Mouse (Mus musculus) small intestine, adult 2 months (tissue): ENCODE measurements around the gene Jam2. TPM values are rescaled to one million over a fixed set of nuclear protein-coding genes. Genes with fewer than 3 reads are reported as not detected.
A peak's percentile ranks its signal among the peaks of the same experiment; 100 is the strongest.

Experiments used
- H3K27ac ChIP-seq: fragments of 200-500 bp; 2 replicates; pipeline ENCODE4 v1.5.1; 2012; ENCODE audit warnings: low read depth, low read length, control low read depth, inconsistent platforms; ENCODE audit not compliant: insufficient read depth
- H3K27me3 ChIP-seq: fragments of 200-500 bp; 2 replicates; pipeline ENCODE4 v1.6.1; 2012; ENCODE audit warnings: mild to moderate bottlenecking, moderate library complexity, low read length, inconsistent platforms; ENCODE audit not compliant: control insufficient read depth, insufficient read depth
- H3K36me3 ChIP-seq: fragments of 200-500 bp; 2 replicates; pipeline ENCODE4 v1.6.1; 2012; ENCODE audit warnings: mild to moderate bottlenecking, low read length, control low read depth, inconsistent platforms; ENCODE audit not compliant: control insufficient read depth, insufficient read depth
- H3K4me1 ChIP-seq: fragments of 200-500 bp; 2 replicates; pipeline ENCODE4 v1.6.1; 2012; ENCODE audit warnings: low read length, inconsistent platforms, mixed read lengths; ENCODE audit not compliant: control insufficient read depth, insufficient read depth, insufficient read length
- H3K4me3 ChIP-seq: fragments of 200-500 bp; 2 replicates; pipeline ENCODE4 v1.5.1; 2012; ENCODE audit warnings: low read depth, mild to moderate bottlenecking, control low read depth, inconsistent platforms, low read length, moderate library complexity
- CTCF ChIP-seq: fragments of 200-500 bp; IDR thresholded peaks from 2 replicates; pipeline ENCODE4 v1.5.1; 2012; ENCODE audit warnings: low read depth, mild to moderate bottlenecking, control low read depth, inconsistent platforms, low read length, moderate library complexity, mixed read lengths; ENCODE audit not compliant: insufficient replicate concordance, insufficient read length; ENCODE audit errors: extremely low read depth
- POLR2A ChIP-seq: fragments of 200-500 bp; IDR thresholded peaks from 2 replicates; pipeline ENCODE4 v1.6.1; 2012; ENCODE audit warnings: low read depth, mild to moderate bottlenecking, control low read depth, inconsistent platforms, low read length, moderate library complexity
- WGBS: fragments of 180-500 bp; shearing (Covaris S2); methylation state at CpG from one replicate; pipeline ENCODE4 v1.1.7; 2018; 5-methylcytosine and 5-hydroxymethylcytosine counted together
- polyA plus RNA-seq: library from polyadenylated mRNA; depleted of rRNA; stranded (reverse); fragments of >200 nt; gene quantifications from 2 replicates; pipeline ENCODE4 v1.2.3, GENCODE M21; 2012

Jam2 gene
- polyA plus RNA-seq, 1 experiment = 2.8 TPM

GRCm38 (mm10) chr16:84831696-84832095 lies 57.8 kb downstream of the Jam2 start:
- TF ChIP-seq POLR2A (no peak), CTCF (no peak)
- Histone ChIP-seq H3K36me3 (peaks cover 37% of the 10 kb centered on the region), H3K27ac (no peak overlapping the region), H3K4me1 (0 out of 2 replicates have a peak, but pooled peaks cover 3% of the 10 kb centered on the region), H3K4me3 (no peak overlapping the region), H3K27me3 (no peaks in the 10 kb centered on the region)
- 63% methylated on average over 5 of the region's 5 CpGs for WGBS

GRCm38 (mm10) chr16:84832736-84833135 lies 58.8 kb downstream of the Jam2 start:
- Histone ChIP-seq H3K4me1 (0 out of 2 replicates have a peak, but pooled peaks cover 3% of the 10 kb centered on the region), H3K4me3 (no peak overlapping the region), H3K27me3 (no peaks in the 10 kb centered on the region), H3K27ac (no peak overlapping the region), H3K36me3 (peaks cover 28% of the 10 kb centered on the region)
- WGBS = 85% methylated on average over 5 of the region's 5 CpGs
- TF ChIP-seq CTCF = no peak
- no peak for TF ChIP-seq POLR2A

GRCm38 (mm10) chr16:84834344-84834743 lies 60.4 kb downstream of the Jam2 start:
- WGBS = under 1% methylated on average over 22 of the region's 22 CpGs
- TF ChIP-seq POLR2A = no peak
- TF ChIP-seq CTCF = no peak
- Histone ChIP-seq H3K27me3 (no peaks in the 10 kb centered on the region), H3K36me3 (peaks cover 19% of the 10 kb centered on the region), H3K4me3 (peak overlapping the region; percentile 79), H3K4me1 (0 out of 2 replicates have a peak, but pooled peaks cover 3% of the 10 kb centered on the region), H3K27ac (peak overlapping the region; percentile 98)

GRCm38 (mm10) chr16:84834745-84835440 lies 61.0 kb downstream of the Jam2 start, which contains the start of gene Gabpa:
TSS of gene Gabpa (plus strand) at chr16:84834925.
- no peak for TF ChIP-seq CTCF
- TF ChIP-seq POLR2A = peak; percentile 70
- WGBS = under 1% methylated on average over 52 of the region's 52 CpGs

GRCm38 (mm10) chr16:84835441-84835822 lies 61.5 kb downstream of the Jam2 start, which contains the start of gene Atp5j:
TSS of gene Atp5j (minus strand) at chr16:84835625.
- WGBS = under 1% methylated on average over 55 of the region's 57 CpGs
- TF ChIP-seq CTCF (no peak), POLR2A (no peak)
- Histone ChIP-seq H3K27me3 (no peaks in the 10 kb centered on the region), H3K27ac (peak within 1 kb of the TSS; percentile 98), H3K36me3 (peaks cover 12% of the 10 kb centered on the region), H3K4me3 (peak within 1 kb of the TSS; percentile 79), H3K4me1 (0 out of 2 replicates have a peak, but pooled peaks cover 3% of the 10 kb centered on the region)

More at GRCm38 (mm10) chr16:84834745-84835440, 61.0 kb downstream of the Jam2 start, which contains the start of gene Gabpa:
- Histone ChIP-seq H3K27ac (peak within 1 kb of the TSS; percentile 98), H3K27me3 (no peaks in the 10 kb centered on the region), H3K4me3 (peak within 1 kb of the TSS; percentile 79), H3K36me3 (peaks cover 15% of the 10 kb centered on the region), H3K4me1 (0 out of 2 replicates have a peak, but pooled peaks cover 3% of the 10 kb centered on the region)

GRCm38 (mm10) chr16:84835823-84836743 lies 62.2 kb downstream of the Jam2 start:
- H3K4me1 ChIP-seq = 0 out of 2 replicates have a peak, but pooled peaks cover 3% of the 10 kb centered on the region
- H3K27me3 ChIP-seq = no peaks in the 10 kb centered on the region
- H3K27ac ChIP-seq = peak overlapping the region; percentile 95
- H3K36me3 ChIP-seq = peaks cover 11% of the 10 kb centered on the region
- peak overlapping the region; percentile 79 for H3K4me3 ChIP-seq
- TF ChIP-seq CTCF (no peak), POLR2A (peak; percentile 74; the same call in 1 of the 2 replicates)
- whole genome bisulfite sequencing = 3% methylated on average over 29 of the region's 29 CpGs
